Mouse (Mus musculus) liver, adult (tissue): Measurements from ENCODE around the gene Adk.

Experiments used
- GATA4 ChIP-seq: IDR thresholded peaks from 2 replicates; pipeline ENCODE4 v1.6.1; 2014; ENCODE audit warnings: mild to moderate bottlenecking, low read length; ENCODE audit not compliant: insufficient replicate concordance

Gene Adk

DNA sequence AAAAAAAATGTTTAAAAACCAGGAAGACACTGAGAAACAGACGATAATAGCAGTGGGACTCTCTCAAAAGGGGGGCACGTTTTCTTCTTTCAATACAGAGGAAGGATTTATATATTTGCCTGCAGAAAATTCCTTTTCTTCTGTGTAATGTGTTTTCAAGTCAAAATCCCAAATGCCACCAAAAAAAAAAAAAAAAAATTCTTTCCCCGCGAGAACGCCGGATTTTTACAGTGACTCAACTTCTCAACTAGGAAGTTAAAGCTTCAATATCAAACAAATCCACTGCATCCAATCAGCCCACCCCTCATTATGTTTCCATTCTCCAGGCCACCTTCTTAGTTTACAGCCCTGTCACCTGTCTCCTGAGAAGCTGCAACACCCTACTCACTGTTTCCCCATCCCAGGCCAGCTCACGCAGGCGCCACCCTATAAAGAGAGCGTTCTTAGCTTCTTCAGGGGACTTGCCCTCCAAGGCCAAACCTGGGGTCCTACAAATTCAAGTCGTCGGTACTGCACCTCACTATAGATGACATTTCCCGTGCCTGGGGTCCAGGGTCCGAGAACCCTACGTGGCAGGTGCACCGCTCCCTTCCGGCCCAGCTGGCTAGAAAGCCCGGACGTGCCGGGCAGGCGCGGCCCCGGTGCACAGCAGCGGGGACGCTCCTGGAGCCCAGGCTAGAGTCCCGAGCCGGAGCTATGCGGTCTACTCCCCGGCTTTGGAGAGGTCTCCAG is 828 bp upstream of the Adk start:
- no peak for TF ChIP-seq GATA4

DNA sequence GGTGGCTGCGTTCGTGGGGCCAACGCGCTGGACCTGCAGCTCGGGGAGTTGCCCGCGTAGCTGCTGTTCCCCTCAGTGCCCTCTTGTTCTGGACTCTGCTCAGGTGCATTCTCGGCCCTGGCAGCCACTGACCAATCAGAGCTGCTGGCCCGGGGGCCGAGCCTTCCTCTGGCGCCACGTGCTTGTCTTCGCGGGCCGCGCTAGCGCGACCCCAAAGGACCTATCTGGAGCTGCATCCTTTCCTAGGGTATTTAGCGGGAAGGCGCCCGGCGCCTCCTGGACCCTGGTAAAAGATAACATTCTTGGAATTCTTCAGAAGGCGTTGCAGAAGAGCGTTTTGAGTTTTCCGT is 382 bp downstream of the Adk start:
- no peak; the same call in 1 of the 2 replicates for TF ChIP-seq GATA4

DNA sequence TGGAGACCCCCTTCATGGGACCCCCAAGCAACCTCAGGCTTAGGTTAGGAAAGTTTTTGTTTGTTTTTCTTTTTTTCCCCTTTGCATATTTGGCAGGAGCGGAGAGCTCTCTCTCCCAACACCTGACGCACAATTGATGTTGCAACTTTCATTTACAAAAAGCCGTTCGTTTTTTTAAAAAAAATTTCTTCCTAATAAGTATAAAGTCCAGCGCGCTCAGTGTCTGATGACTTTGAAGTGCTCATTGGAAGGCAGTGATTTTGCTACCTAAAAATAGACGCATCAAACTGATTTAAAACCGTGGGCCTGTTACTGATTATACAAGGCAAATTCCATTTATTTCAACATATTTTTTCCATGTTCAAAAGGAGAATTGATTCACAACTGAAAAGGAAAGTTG is 777 bp downstream of the Adk start:
- no peak for TF ChIP-seq GATA4

DNA sequence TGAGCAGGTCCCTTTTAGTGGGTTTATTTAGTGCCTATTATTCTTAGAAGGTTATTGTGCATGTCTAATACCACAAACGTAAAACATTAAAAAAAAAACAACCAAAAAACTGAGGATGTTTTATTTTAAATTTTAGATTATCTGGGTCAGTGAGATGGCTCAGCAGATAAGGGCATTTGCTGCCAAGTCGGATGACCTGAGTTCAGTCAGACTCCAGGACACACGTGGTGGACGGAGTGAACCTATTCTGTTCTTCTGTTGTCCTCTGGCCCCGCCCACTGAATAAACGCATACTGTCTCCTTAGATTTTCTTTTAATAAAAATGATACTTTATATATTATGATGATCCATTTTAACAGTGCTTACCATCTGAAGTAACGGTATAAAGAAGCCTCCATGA is 1.2 kb downstream of the Adk start:
- TF ChIP-seq GATA4, result peak; percentile 92

DNA sequence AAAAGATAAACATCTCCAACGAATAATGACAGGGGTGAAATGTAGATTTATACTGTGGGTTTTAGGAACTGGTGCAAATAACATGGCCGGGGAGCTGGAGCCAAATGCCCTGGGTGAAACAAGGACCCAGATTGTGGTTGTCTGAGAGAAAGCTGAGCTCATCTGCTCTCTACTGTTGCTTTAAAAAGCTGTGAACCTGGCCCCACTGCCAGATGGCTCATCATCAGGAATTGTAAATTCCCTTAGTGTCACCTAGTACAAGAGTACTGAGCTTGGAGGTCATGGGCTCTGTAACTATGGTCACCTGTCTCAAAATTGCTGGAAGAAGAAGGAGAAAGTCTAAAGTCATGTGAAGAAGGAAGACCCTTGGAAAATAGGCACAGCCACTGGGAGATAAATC is 6.6 kb downstream of the Adk start:
- no peak for TF ChIP-seq GATA4

DNA sequence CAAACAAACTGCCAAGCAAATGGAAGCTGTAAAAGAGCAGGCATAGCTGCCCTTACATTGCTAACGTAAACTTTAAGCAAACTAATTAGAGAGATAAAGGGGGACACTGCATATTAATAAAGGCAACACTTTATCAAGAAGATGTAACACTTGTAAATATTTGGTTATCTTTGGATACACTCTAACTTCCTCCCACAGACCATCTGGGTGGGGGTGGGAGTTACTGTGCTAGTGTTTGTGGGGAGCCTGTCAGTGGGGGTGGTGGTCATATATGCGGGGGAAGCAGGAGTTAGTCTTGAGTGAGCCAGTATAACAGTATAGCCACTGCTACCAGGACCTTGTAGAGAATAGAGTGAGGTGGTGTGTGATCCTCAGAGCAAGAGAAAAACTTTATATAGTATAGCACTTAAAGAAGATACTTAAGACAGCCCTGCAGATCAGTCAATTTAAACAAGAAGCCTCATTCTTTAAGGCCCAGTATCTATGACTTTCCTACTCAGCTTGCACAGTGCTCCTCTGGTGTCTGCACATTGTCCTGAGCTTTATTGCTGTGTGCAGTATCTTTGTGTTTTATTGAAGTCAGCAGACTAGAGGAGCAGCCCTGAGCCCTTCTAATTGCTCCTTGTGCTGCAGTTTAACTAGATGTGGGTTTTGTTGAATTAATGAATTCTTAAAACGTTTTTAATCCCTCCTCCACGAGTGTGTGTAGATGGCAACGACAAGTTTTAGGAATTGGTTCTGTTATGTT is 10.6 kb downstream of the Adk start:
- no peak for TF ChIP-seq GATA4

DNA sequence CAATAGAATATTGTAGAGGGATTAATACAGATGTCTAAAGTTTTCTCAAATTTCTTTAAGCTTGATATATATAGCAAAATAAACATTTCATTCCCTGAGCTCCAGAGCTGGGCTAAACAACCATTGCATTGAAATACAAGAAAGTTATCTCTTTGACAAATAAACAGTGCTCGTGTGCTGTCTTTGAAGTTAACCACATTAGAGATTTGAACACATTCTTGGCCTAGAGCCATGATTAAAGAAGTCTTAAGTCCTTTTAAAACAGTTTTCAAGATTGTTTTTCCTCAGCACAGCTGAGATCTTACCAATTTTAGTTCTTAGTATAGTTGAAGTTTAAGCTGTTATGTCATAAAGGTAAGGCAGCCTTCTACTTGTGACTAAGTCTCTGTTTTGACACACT is 11.9 kb downstream of the Adk start:
- no peak for TF ChIP-seq GATA4

DNA sequence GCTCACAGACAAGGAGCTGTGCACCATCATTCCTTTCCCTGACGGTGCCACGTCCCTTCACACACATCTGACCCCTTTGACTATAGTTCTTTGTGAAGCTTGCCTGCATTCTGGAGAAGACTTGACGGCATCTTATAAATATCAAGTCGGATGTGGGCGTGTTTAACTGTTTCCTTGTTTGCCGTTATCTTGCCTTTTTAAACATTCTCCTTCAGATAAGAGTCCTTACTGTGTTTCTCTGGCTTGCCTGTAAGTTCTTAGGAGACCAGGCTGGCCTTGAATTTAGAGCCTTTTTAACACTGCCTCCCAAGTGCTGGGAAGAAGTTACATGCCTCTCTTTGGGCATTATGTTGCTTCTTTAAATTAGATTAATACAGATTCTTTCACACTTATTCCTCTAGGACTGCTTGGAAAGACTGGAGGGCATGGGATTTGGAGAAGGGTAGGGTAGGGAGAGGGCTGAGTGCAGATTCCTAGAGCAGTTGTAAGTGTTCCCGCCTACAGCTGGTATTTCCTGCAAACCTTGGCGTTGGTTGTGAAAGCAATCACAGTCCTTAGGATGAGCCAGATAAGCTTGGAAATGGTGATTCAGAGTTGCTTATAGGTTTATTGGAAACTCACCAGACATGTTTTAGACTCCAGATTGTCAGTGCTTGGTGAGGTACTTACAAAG is 13.3 kb downstream of the Adk start:
- TF ChIP-seq GATA4, result no peak; the same call in 1 of the 2 replicates

DNA sequence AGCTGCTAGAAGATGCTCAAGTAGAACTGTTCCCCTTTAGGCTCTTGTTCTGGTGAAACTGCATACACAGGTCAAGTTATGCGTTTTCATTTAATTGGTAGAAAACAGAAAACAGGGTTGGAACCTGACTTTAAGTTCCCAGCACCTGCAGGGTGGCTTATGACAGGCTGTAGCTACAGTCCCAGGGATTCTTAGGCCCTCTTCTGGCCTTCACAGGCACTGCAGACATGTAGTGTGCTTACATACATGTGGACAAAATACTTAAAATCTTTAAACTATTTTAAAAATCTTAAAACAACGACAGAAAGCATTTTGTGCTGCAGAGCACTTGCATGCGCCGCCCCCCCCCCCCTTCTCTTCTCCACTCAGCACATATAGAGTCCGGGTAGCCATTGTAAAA is 17.2 kb downstream of the Adk start:
- no peak for TF ChIP-seq GATA4

DNA sequence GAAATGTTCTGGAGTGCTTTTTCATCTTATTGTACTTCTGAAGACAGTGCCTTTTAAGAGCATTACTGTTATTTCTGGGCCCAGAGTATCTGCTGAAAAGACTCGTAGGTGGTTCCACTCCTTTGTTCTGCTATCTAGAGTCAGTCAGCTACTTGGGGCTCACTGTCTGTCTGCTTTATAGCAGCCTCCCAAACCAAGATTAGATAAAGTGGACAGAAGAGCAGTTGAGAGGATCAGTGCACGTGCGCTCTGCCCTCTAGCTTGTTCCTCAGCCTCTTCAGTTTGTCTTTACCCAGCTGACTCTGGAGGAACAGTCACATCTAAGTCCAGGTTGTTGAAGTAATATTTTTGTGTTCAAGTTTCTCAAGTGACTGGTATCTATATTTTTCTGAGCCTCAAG is 21.6 kb downstream of the Adk start:
- TF ChIP-seq GATA4, result no peak

DNA sequence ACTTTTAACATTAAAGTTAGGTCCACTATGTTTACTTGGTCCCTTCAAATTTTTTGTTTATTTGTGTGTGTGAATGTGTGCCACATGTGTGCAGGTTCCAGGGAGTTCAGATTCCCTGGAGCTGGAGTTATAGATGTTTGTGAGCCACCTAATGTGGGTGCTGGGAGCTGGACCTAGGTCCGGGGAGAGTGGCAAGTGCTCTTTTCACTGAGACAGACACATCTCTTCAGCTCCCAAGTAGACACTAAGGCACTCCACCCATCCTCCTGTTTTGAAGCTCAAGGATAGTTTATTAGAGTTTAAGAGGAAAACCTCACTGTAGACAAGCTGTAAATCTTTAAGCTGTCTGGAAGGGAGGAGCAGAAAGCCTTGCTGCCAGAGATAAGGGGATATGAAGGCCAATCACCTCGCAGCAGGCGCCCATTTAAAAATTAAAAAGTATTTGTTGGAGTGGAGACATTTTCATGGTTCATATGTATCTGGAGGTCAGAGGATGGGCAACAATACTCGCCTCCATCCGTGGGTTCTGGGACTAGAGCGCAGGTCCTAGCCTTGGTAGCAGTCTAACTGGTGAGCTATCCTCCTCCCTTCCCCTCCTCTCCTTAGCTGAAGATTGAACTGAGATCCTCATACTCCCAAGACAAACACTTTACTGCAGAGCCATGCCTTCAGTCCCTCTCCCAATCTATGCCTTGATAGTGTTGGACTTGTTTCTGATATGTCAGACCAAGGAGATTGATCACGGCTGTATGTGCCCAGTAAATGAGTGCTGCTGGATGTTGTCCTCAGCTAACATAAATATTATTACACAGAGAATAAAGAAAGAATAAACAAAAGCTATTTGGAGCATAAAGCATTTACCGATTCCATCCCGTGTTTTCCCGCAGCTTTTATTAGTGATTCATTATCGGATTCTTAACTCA is 22.3 kb downstream of the Adk start:
- TF ChIP-seq GATA4, result no peak

DNA sequence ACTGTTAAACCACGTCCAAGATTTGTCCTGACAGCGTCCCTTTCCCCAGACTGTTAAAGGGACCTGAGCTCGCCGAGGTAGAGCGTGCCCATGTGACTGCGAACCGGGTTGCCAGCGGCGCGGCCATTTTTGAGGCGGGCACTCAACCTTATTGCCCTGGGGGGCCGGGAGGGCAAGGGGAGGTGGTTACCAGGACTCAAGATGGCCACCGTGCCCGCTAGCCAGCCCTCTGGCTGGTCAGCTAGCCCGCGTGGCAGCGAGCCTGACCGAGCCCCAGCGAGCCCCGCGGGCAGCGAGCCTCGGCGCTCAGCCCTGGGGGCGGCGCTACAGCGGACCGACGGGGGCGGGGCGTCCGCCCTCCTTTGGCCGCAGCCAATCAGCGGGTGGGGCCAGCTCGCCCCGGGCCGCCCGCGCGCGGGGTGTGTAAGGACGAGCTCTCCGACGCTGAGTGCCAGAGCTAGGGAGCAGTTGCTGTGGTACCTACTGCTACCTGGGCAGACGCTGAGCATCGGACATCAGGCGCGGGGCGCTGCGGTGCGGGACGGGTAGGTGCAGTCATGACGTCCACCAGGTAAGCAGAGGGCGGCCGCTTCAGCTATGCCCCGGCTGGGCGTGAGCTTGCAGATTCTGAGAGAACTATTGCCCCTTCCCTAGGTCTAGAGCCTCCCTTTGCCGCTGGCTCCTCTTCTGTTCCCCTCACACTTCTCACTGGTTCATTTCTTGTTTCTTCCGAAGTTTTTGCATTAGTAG is 23.6 kb downstream of the Adk start:
- TF ChIP-seq GATA4, result no peak

DNA sequence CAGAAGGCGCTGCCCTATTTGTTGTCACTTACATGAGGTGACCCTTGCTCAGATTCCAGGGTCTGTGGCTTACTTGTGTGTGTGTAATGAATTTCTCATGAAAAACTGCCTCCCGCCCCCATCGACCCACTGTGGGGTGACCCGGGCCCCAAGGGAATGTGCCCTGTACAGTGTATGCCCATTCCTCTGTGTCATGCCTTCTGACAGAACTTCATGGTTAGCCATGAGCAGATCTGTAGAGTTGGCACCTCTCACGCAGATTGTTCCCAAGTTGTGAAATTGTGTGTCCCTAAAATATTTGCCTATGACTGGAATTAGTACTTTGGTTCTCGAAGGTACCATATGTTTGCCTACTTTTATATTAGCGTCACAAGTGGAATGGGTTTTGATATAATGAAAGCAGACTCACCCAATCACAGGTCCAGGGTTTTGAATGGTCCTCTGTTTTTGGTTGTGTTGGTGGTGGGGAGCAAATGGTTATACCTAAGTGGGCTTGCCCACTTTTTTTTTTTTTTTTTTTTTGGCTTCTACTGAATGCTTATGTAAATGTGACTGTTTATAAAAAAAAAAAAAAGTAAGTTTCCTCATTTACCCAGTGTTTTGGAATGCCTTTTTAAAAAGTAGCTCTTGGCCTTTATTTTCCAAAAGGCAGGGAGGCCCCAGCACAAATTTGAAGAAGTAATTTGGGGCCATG is 24.3 kb downstream of the Adk start:
- no peak for TF ChIP-seq GATA4

DNA sequence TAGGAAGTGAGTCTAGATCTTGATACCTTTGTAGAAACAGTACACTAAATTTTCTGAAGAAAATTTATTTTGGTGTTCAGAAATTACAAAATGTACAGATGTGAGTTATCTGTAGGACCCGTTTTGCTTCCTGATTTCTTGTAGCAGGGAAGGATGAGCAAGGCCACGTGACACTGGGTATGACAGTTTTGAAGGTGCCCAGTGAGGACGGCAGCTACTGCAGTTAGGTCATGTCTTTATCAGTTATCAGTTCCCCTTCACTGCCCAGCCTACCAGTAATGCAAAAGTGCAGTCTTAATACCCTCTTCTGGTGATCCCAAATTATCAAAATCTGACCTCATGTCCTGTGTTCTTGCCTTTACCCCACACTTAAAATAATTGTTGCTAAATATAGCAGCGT is 25.6 kb downstream of the Adk start:
- TF ChIP-seq GATA4, result no peak

DNA sequence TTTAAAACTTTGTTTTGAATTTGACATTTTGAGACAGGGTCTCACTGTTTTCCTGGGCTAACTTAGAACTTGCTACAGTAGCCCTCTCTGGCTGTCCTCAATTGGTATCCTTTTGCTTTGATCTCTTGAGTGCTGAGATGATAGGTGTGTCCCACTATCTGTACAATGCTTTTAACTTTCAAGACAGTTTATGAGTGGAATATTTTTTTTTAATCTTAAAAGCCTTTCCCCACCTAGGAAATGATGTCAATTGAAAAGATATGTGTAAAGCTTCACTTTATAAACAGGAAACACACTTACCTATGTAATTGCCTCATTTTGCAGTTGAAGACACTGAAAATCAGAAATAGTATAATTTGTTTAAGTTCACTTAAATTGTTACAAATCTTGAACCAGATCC is 26.1 kb downstream of the Adk start:
- TF ChIP-seq GATA4, result no peak
